Mouse (Mus musculus): ENCODE data around the gene Ddx24.

- TF ChIP-seq CTCF (IDR thresholded peaks at IDR 0.05; ENCODE audit: low read depth, low read length): no peak
- TF ChIP-seq POLR2A (IDR thresholded peaks at IDR 0.05; ENCODE audit: extremely low read depth, insufficient read depth, low read length): no peak
Measured at GRCm38 (mm10) chr12:103407720-103408119, 17.9 kb downstream of the Ddx24 start, which contains the start of gene 9330161L09Rik.
